Mouse (Mus musculus) liver, adult 2 months (tissue): ENCODE results near the gene Psme1.

Experiments
- CTCF ChIP-seq: fragments of 200-500 bp; IDR thresholded peaks from 2 replicates; pipeline ENCODE4 v1.5.1; 2011; ENCODE audit warnings: low read depth, low read length, control low read depth
- POLR2A ChIP-seq: fragments of 200-500 bp; IDR thresholded peaks from 2 replicates; pipeline ENCODE4 v1.6.1; 2011; ENCODE audit warnings: low read length, control low read depth; ENCODE audit not compliant: insufficient read depth; ENCODE audit errors: extremely low read depth

- TF ChIP-seq POLR2A (no peak), CTCF (no peak)
These were observed 35.7 kb upstream of the Psme1 start for GRCm38 (mm10) chr14:55542268-55542667.
